Mouse (Mus musculus) neural tube, embryonic 14.5 days (tissue): ENCODE results near the gene Gm47995. TPM values are rescaled to one million over a fixed set of nuclear protein-coding genes. Genes with fewer than 3 reads are reported as not detected.
A peak's percentile ranks its signal among the peaks of the same experiment; 100 is the strongest.
"Not testable (repeated sequence)": the region's sequence is repeated elsewhere in the genome, so short reads cannot be mapped to it uniquely, and the experiment has no call there.

Experiments
- ATAC-seq: fragments of 200-750 bp; cut with Nextera tagmentation; 2 replicates; pipeline ENCODE4 v1.8.0; 2017; ENCODE audit warnings: low read depth, mild to moderate bottlenecking, moderate TSS enrichment, moderate library complexity
- H3K27ac ChIP-seq: fragments of 300-500 bp; sonication (generic); 2 replicates; pipeline ENCODE4 v1.5.1; 2014; ENCODE audit warnings: low read depth, mild to moderate bottlenecking, control low read depth, low read length, moderate library complexity, mixed read lengths
- H3K27me3 ChIP-seq: fragments of 300-500 bp; sonication (generic); 2 replicates; pipeline ENCODE4 v1.6.1; 2014; ENCODE audit warnings: low read length; ENCODE audit not compliant: control insufficient read depth, insufficient read depth
- H3K36me3 ChIP-seq: fragments of 300-500 bp; sonication (generic); 2 replicates; pipeline ENCODE4 v1.6.1; 2014; ENCODE audit warnings: low read length, mixed read lengths; ENCODE audit not compliant: control insufficient read depth, insufficient read depth
- H3K4me1 ChIP-seq: fragments of 300-500 bp; sonication (generic); 2 replicates; pipeline ENCODE4 v1.6.1; 2014; ENCODE audit warnings: low read length; ENCODE audit not compliant: control insufficient read depth, insufficient read depth
- H3K4me2 ChIP-seq: fragments of 300-500 bp; sonication (generic); 2 replicates; pipeline ENCODE4 v1.6.1; 2014; ENCODE audit warnings: mild to moderate bottlenecking, low read depth, low read length, control low read depth
- H3K4me3 ChIP-seq: fragments of 300-500 bp; sonication (generic); 2 replicates; pipeline ENCODE4 v1.5.1; 2014; ENCODE audit warnings: low read depth, low read length, control low read depth, mixed read lengths
- H3K9ac ChIP-seq: fragments of 300-500 bp; sonication (generic); replicated peaks from 2 replicates; pipeline ENCODE4 v1.6.1; 2014; ENCODE audit warnings: low read depth, mild to moderate bottlenecking, control low read depth, low read length, mixed read lengths
- H3K9me3 ChIP-seq: fragments of 300-500 bp; sonication (generic); 2 replicates; pipeline ENCODE4 v1.6.1; 2016; ENCODE audit warnings: low read length; ENCODE audit not compliant: control insufficient read depth
- WGBS: fragments of 180-500 bp; shearing (Covaris S2); extraction: QIAGEN DNeasy Blood & Tissue Kit; methylation state at CpG from one replicate; pipeline ENCODE4 v1.1.7; 2014; 5-methylcytosine and 5-hydroxymethylcytosine counted together
- polyA plus RNA-seq: library from polyadenylated mRNA; unstranded; fragments of >200 nt; fragmentation: Nextera tagmentation; extraction: Ambion mirVana; gene quantifications from 2 replicates; pipeline ENCODE4 v1.2.1, GENCODE M21; 2014

Gm47995 gene
- polyA plus RNA-seq: not detected in 2 replicates

DNA sequence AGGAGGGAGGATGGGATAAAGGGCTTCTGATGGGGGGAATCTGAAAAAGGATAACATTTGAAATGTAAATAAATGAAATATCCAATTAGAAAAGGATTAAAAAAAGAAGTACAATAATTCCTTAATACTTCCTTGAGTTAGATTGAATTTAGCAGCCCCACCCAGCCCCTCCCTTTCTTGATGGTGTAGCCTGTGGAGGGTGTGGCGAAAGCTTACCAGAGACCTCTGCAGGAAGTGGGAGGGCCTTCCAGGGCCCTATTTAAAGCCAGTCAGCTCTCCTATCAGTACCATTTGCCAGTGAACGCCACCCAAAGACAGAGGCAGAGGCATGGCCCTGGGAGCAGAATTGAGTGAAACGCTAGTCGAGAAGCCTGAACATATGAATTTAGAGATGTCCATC is at the start of gene Gm47995:
TSS of gene Gm47995 (plus strand) at position 329 of the 400 bp plus-strand sequence.
- not testable (repeated sequence) for H3K36me3 ChIP-seq, H3K4me3 ChIP-seq, ATAC-seq, H3K4me2 ChIP-seq, H3K9ac ChIP-seq, H3K4me1 ChIP-seq, H3K9me3 ChIP-seq, H3K27me3 ChIP-seq, H3K27ac ChIP-seq
- 80% methylated on average over 2 of the region's 4 CpGs for WGBS

DNA sequence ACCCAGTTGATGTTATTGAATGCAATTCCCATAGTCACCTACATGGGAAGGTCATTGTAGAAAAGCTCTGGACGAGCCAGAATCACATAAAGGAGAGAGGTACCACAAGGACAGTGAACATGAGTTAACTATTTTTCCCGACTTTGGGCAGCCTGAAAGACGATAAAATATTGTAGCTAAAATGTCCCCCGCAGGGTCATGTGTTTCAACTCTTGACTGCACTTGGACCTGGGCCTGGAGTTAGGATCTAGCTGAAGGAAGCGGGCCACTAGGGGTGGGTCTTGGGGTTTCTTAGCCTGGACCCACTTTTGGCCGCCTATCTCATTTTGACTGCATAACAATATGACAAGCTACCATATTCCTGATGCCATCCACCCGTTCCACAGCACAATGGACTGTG is 48.0 kb upstream of the Gm47995 start:
- Histone ChIP-seq H3K4me1 (no peaks in the 10 kb centered on the region), H3K27ac (no peak overlapping the region), H3K36me3 (no peaks in the 10 kb centered on the region), H3K4me3 (no peak overlapping the region), H3K4me2 (no peak overlapping the region), H3K27me3 (no peaks in the 10 kb centered on the region), H3K9ac (no peak overlapping the region), H3K9me3 (no peaks in the 10 kb centered on the region)
- no peak for ATAC-seq
- 91% methylated on average over 7 of the region's 7 CpGs for WGBS

DNA sequence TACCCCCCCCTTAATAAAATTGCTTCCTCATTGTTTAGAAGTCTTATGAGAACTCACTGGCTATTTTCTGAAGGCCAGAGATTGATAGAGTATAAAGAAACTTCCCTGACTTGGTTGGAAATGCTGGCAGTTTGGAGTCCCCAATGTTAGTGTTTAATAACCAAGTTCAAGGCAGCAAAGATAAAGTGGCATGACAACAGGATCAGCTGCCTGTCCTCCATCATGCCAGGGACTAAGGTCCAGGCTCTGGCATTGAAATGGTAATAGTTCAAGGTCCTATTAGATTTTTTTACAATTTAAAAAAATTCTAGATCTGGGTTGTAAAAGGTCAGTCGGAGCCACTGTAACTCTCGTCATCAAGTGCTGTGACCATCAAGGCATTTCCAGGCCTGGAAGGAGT is 47.2 kb upstream of the Gm47995 start:
- WGBS: 73% methylated on average over 2 of the region's 2 CpGs
- no peak for ATAC-seq

DNA sequence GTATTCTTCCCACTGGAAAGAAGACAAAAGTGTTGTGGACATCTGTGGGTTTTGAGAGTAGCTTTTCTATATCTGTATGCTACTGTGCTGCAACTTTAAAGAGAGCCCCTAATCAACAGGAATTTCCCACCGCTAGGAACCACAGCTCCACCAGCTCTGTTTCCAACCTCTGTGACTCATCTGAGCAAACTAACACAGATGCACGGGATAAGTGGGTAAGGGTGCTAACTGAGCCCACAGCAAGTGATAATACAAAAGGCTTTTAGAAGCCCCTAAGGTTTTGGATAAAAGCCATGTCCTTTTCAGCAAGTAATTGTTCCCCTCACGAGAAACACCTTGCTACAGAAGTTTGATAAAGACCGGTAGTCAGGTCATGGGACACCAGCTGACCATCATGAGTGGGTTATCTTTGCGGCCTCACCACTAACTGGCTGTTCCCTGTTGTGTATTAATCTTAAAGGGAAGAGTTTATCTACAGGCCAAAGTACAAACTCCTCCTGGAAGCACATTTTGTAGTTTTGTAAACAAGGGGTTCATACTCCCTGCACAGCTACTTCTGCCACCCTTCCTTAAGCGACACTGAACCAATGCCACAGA is 45.1 kb upstream of the Gm47995 start:
- Histone ChIP-seq H3K4me2 (no peak overlapping the region), H3K36me3 (no peaks in the 10 kb centered on the region), H3K9ac (no peak overlapping the region), H3K9me3 (no peaks in the 10 kb centered on the region), H3K4me1 (peaks cover 6% of the 10 kb centered on the region; the same call in 1 of the 2 replicates), H3K27me3 (no peaks in the 10 kb centered on the region), H3K27ac (no peak overlapping the region), H3K4me3 (no peak overlapping the region)
- no peak for ATAC-seq
- WGBS: 91% methylated on average over 6 of the region's 6 CpGs

More for the DNA sequence above, 47.2 kb upstream of the Gm47995 start:
- Histone ChIP-seq H3K27me3 (no peaks in the 10 kb centered on the region), H3K27ac (no peak overlapping the region), H3K4me1 (no peaks in the 10 kb centered on the region), H3K9ac (no peak overlapping the region), H3K4me2 (no peak overlapping the region), H3K9me3 (no peaks in the 10 kb centered on the region), H3K36me3 (no peaks in the 10 kb centered on the region), H3K4me3 (no peak overlapping the region)

DNA sequence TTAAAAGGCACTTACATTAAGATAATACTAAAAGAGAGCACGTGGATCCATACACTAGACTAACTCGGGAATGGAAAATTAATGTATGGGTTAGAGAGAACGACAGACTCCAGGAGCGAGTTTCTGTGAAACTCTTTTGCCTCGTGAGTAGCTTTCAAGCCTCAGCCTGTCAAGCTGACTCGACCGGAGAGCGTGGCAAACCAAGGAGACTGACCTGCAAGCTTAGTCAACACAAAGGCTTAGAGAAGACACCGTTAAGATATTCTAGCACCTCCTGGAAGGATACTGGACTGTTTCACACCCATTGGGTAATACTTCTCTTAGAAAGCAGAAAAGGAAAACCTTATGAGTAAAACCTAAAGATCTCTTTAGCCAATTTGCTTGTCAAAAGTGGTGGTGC is 44.1 kb upstream of the Gm47995 start:
- ATAC-seq, H3K9ac ChIP-seq, H3K4me2 ChIP-seq, H3K36me3 ChIP-seq, H3K4me1 ChIP-seq, H3K9me3 ChIP-seq, H3K4me3 ChIP-seq, H3K27ac ChIP-seq, H3K27me3 ChIP-seq: not testable (repeated sequence)
- 95% methylated on average over 9 of the region's 9 CpGs for WGBS

DNA sequence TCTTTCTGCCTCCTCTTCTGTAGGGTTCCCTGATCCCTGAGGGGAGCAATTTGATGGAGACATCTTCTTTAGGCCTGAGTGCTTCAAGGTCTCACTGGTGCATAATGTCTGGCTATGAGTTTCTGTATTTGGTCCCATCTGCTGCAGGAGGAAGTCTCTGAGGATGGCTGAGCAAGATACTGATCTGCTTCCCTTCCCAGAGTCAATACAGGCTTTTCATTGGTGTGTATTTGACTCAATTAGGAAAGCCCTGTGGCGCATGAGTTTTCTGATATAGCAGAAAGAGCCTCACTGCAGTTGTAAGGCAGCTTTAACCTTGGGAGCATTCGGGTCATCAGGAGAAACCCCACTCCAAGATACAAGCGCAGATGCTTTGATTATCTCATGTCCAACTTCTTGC is 42.1 kb upstream of the Gm47995 start:
- no peak overlapping the region for H3K4me3 ChIP-seq
- no peak for ATAC-seq
- no peaks in the 10 kb centered on the region for H3K27me3 ChIP-seq
- H3K9ac ChIP-seq: no peak overlapping the region
- no peak overlapping the region for H3K4me2 ChIP-seq
- no peaks in the 10 kb centered on the region for H3K9me3 ChIP-seq
- peaks cover 6% of the 10 kb centered on the region; the same call in 1 of the 2 replicates for H3K4me1 ChIP-seq
- no peak overlapping the region for H3K27ac ChIP-seq
- no peaks in the 10 kb centered on the region for H3K36me3 ChIP-seq
- WGBS: 93% methylated on average over 3 of the region's 3 CpGs

DNA sequence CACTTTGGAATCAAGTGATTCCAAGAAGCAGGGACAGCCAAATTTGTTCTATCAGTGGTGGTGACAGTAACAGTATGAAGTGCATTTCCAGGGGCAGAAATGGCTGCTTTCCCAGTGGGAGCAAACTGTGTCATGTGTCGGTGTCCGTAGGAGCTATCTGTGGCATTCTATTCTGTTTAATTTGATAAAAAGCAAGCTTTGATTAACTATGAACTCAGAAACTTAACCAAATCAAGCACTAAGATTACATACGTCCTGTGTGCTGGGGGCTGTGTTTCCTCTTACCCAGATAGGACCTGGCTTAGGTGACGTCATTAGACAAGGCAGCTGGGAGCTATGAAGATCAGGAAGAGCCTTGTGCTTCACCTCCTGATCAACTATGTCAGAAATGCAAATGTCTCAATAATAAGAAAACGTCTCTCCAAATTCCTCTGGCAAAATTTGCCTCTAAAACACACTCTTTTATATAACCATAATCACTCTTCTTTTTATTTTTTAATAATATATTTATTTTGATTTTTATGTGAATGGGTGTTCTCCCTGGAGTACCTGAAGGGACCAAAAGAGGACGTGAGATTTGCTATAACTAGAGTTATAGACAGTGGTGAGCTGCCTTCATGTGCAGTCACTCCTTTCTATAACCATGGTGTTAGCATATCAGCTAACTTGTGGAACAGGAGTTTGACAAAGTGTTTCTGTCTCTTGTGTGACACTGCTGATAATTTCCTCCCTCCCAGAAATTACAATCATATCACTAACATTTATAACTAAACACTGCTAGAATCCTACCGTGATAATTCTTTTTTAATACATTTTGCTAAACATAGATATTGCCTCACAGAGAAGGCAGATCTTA is 41.2 kb upstream of the Gm47995 start:
- H3K9ac ChIP-seq: no peak overlapping the region
- H3K4me1 ChIP-seq: peaks cover 6% of the 10 kb centered on the region; the same call in 1 of the 2 replicates
- H3K36me3 ChIP-seq: no peaks in the 10 kb centered on the region
- H3K4me3 ChIP-seq: no peak overlapping the region
- 79% methylated on average over 7 of the region's 7 CpGs for WGBS
- ATAC-seq: no peak
- H3K9me3 ChIP-seq: no peaks in the 10 kb centered on the region
- no peak overlapping the region for H3K4me2 ChIP-seq
- H3K27me3 ChIP-seq: no peaks in the 10 kb centered on the region
- no peak overlapping the region for H3K27ac ChIP-seq

DNA sequence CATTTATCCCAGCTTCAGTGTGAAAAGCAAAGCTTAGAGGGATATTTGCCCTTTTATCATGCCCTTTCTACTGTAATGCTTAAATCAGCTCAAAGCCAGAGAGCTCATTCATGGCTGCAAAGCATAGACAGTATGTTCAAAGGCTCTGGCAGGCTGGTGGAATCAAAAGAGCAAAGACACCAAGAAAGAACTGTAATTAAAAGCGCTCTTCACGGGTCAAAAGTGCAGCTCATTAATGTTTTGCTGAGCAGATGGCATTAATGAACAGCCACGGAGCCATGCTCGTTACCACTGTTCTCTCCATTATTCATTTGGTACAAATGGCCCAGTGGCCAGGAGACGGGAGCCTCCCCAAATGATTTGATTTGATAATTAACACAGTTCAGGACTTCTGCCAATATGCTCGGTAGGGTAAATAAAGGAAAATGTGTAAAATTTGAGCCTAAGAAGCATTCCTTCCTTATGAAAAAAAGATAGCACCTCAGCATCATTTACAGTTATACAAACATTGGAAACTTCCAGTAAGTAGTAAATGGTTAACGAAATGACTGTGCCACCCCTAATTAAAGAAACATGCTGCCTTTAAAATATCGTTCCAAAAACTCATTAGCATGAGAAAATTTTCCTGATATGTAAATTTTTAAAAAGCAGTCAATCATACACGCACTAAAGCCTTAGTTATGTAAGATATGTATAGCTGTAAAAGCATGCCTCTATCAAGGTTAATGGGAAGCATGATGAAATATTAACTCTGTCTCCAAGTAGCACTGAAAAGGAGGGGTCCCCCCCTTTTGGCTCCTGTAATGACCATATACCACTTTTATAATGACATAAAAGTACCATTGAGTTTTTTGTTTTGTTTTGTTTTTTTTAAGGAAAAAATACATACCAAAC is 40.0 kb upstream of the Gm47995 start:
- peak; percentile 74 for ATAC-seq
- no peaks in the 10 kb centered on the region for H3K36me3 ChIP-seq
- no peak overlapping the region for H3K9ac ChIP-seq
- no peak overlapping the region for H3K27ac ChIP-seq
- no peak overlapping the region for H3K4me3 ChIP-seq
- no peaks in the 10 kb centered on the region for H3K27me3 ChIP-seq
- peaks cover 6% of the 10 kb centered on the region; the same call in 1 of the 2 replicates for H3K4me1 ChIP-seq
- no peaks in the 10 kb centered on the region for H3K9me3 ChIP-seq
- no peak overlapping the region for H3K4me2 ChIP-seq
- 28% methylated on average over 9 of the region's 9 CpGs for WGBS
